Mouse (Mus musculus): Measurements from ENCODE around the gene Gpd2.

The Gpd2 gene

DNA sequence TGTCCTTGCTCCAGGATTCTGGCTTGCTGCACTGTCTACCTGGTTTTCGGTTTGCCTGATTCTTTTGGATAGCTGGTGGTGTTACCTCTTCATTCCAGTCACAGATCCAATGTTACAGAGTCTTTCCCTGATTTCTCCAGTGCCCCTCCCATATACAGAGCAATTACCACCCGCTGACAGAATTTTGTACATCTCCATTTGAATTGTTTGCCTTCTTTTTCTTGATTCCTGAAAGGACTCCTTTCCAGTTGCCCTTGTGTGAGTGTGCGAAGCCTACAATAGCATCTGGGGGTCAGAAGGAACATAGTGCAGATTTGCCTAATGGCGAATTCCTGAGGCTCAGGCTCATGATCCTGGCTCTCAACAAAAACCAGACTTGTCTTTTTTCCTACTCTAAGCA, 157.6 kb downstream of the Gpd2 start:
- DNase-seq (ENCODE audit: low spot score), result no peak

GRCm38 (mm10) chr2:57396061-57396460, 158.6 kb downstream of the Gpd2 start:
- no peak for DNase-seq (ENCODE audit: low spot score)

GRCm38 (mm10) chr2:57397727-57398126, 160.3 kb downstream of the Gpd2 start:
- DNase-seq (ENCODE audit: low spot score), result no peak

DNA sequence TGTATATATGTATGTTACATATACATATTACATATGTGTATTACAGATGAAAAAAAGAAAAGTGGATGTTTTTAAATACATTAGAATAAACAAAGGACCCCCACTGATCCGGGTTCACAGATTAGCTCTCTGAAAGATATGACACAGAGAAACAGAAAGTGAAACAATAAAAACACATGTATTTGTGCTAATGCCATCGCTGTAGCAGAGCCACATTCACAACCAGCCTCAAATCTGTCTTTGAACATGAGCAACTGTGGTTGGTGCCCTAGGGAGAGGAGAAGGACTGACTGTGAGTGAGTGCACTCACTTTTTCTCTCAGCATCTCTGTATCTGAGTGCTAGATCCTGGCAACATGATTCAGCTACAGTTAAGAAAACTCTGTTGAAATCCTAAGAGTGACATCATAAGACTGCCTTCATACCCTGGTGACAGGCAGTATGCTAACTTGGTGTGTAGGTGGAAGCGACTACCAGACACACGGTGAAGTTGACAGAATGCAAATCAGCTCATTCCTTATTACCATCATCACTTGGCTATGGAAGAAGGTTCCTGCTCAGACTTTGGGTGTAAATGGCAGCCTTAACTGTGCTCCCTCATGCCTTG, 170.1 kb downstream of the Gpd2 start:
- DNase-seq (ENCODE audit: low spot score), result no peak

GRCm38 (mm10) chr2:57408413-57408812, 171.0 kb downstream of the Gpd2 start:
- no peak for DNase-seq (ENCODE audit: low spot score)

DNA sequence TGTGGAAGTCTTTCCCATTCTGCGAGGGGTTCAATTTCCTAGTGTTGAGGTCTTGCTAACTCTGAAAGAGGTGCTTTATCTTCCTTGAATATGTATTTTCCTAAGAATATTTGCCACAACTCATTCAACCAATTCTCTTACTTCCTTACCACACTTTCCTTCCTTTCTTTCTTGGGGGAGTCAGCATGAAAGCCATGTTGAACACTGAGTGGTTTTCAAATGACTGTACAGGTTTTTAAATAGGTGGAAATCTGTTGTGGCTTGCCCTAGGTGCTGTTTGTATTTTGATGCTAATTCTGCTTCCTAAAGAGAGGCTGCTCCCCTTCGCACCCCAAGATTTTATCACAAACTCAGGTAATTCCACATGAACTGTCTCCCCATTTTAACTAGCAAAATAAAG, 174.1 kb downstream of the Gpd2 start:
- no peak for DNase-seq (ENCODE audit: low spot score)

GRCm38 (mm10) chr2:57414550-57415160, 177.2 kb downstream of the Gpd2 start:
- no peak for DNase-seq (ENCODE audit: low spot score)

GRCm38 (mm10) chr2:57416711-57417110, 179.3 kb downstream of the Gpd2 start:
- DNase-seq (ENCODE audit: low spot score), result no peak
